Mouse (Mus musculus): Measurements from ENCODE around the gene Nfkbib.

The Nfkbib gene

DNA sequence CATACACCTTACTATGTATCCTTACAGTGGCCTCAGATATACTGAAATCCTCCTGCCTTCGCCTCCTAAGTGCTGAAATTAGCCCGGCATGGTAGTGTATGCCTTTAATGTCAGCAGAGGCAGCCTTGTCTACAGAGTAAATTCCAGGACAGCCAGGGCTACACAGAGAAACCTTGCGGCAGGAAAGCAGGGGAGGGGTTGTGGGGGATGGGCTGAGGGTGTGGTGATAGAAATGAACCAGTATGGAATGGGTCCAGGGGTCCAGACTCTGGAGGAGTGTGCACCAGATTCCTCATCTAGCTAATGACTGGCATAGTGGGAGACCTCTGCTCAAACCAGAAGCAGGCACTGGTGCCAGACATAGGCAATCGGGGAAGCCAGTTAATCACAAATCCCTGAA lies 48.2 kb downstream of the Nfkbib start:
- no peak for DNase-seq (ENCODE audit: low spot score in 2 of 2)

- no peak for DNase-seq (ENCODE audit: low spot score in 2 of 2)
These were observed 49.6 kb downstream of the Nfkbib start for GRCm38 (mm10) chr7:28717726-28718125.

DNA sequence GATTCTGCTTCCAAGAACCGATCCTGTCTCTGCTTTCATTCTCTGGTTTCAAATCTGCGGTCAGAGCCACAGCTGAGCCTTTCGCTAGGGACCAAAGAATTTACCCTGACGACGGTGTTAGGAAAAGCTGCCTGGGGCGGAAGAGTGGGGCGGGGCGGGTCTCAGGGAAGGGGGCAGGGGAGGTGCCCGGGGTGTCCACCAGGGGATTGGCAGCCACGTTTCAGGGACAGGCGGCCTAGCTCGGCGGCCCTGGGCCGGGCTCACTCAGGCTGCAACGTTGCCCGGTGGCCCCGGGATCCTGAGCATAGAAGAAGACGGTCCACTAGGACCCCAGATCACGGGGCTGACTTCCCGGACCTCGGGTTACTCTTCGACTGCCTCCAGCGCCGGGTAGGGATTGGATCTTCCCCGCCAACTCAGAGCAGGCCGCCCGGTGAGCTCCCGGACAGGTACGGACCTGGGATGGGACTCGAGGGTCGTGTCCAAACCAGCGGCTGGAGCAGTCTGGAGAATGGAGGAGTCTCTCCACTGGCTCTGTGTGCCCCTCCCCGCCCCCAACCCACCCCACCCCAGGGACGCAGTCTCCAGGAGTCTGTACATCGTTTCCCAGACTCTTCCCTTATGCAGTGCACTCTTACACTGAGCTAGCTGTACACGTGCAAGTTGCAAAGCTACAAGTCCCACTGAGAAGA lies 50.6 kb downstream of the Nfkbib start, which contains the start of gene Fbxo17:
Gene Fbxo17 (plus strand): TSS at position 215 of the 692 bp plus-strand sequence.
- DNase-seq (ENCODE audit: low spot score in 2 of 2), result peak in 1 of 2 experiments; percentile 71

DNA sequence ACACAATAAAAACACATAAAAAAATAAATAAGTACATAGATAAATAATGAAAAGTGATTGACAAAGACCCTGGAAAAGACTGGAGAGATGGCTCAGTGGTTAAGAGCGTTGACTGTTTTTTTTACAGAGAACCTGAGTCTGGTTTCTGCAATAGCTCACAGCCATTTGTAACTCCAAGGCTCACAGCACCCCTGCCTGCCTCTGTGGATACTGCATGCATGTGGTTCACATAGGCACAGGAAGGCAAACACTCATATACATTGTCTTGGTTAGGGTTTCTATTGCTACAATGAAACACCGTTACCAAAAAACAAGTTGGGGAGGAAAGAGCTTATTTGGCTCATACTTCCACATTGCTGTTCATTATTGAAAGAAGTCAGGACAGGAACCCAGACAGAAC lies 51.7 kb downstream of the Nfkbib start:
- no peak for DNase-seq (ENCODE audit: low spot score in 2 of 2)

DNA sequence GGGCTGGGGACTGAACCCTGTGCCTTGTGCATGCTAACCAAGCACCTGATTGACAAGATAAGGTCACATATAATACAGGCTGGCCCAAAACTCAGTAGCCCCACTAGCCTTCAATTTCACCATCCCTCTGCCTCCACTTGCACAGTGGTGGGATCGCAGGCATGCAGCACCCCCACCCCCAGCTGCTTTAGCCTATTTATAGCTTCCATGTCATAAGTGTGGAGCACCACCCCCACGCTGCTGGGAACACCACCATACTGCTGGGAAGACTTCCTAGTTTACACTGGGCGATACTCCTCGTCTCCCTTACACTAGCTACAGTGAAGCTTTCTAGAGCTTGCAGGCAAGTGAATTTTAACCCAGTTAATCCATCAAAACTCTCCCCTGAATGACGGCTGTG lies 52.6 kb downstream of the Nfkbib start:
- DNase-seq (ENCODE audit: low spot score in 2 of 2), result no peak

- no peak for DNase-seq (ENCODE audit: low spot score in 2 of 2)
These were observed 56.4 kb downstream of the Nfkbib start for GRCm38 (mm10) chr7:28710962-28711361.

GRCm38 (mm10) chr7:28709454-28709853 lies 57.9 kb downstream of the Nfkbib start:
- DNase-seq (ENCODE audit: low spot score in 2 of 2), result no peak

Data from spleen, postnatal 4 days (tissue).